In the genomic region with DNA sequence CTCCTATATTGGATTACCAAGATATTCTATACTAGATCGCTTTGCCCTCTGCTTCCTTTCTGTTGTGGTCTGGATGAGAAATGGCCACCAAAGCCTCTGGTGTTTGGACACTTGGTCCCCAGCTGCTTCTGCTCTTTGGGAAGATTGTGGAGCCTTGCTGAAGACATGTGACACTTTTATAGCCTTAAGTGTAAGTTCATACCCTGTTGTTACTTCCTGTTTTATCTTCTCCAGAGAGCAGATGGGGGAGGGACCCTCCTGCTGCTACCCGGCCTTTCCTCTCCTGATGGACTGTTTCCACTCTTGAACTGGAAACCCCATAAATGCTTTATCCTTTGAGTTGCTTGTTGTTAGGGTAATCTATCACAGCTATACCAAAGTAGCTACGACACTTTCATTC, we compare ENCODE assay signal across 1 mouse cellular context.
A peak's percentile ranks its signal among the peaks of the same experiment; 100 is the strongest.
TF ChIP-seq lines count a peak whose summit lies in the region.

No protein-coding gene starts in this region.

TF ChIP-seq in MEL, 35 proteins besides CTCF, POLR2A, EP300 and RAD21 (continued from another document):
- no peak for TF ChIP-seq MEF2A (IDR thresholded peaks at IDR 0.05; ENCODE audit: extremely low read depth, insufficient replicate concordance, low read depth, low read length, poor library complexity, severe bottlenecking)
- no peak for TF ChIP-seq POLR2AphosphoS5 (IDR thresholded peaks at IDR 0.05; ENCODE audit: borderline replicate concordance, low read depth, low read length)
- TF ChIP-seq UBTF (IDR thresholded peaks at IDR 0.05; ENCODE audit: borderline replicate concordance, insufficient read depth, low read depth, low read length), result no peak
- no peak for TF ChIP-seq MAFK (IDR thresholded peaks at IDR 0.05; ENCODE audit: borderline replicate concordance, low read depth, low read length)
- TF ChIP-seq ZNF384 (IDR thresholded peaks at IDR 0.05; ENCODE audit: low read depth, low read length), result 0 out of 2 replicates have a peak, but pooled peaks have one; percentile 24
- TF ChIP-seq NRF1 (IDR thresholded peaks at IDR 0.05; ENCODE audit: insufficient read depth, low read depth, low read length, poor library complexity, severe bottlenecking), result no peak
- TF ChIP-seq USF1 (IDR thresholded peaks at IDR 0.05; ENCODE audit: low read depth, low read length), result peak; percentile 72
- TF ChIP-seq MAZ (IDR thresholded peaks at IDR 0.05; ENCODE audit: low read depth, low read length), result no peak
- TF ChIP-seq NELFE (IDR thresholded peaks at IDR 0.05; ENCODE audit: low read depth, low read length), result no peak
- 0 out of 2 replicates have a peak, but pooled peaks have one; percentile 9 for TF ChIP-seq ELF1 (IDR thresholded peaks at IDR 0.05; ENCODE audit: low read depth, low read length)
- no peak for TF ChIP-seq MAX (IDR thresholded peaks at IDR 0.05; ENCODE audit: low read length)
- peak; percentile 17; the same call in 1 of the 2 replicates for TF ChIP-seq TCF12 (IDR thresholded peaks at IDR 0.05; ENCODE audit: low read depth, low read length)
- TF ChIP-seq USF2 (IDR thresholded peaks at IDR 0.05; ENCODE audit: borderline replicate concordance in 1 of 2, insufficient read depth in 1 of 2, low read depth in 1 of 2, low read length in 2 of 2), result no peak
- TF ChIP-seq ETS1 (IDR thresholded peaks at IDR 0.05; ENCODE audit: low read depth, low read length), result 0 out of 2 replicates have a peak, but pooled peaks have one; percentile 34
- TF ChIP-seq BHLHE40 (IDR thresholded peaks at IDR 0.05; ENCODE audit: borderline replicate concordance, low read depth, low read length), result no peak
- no peak for TF ChIP-seq CHD1 (IDR thresholded peaks at IDR 0.05; ENCODE audit: low read depth, low read length)
TF ChIP-seq in MEL: peak in this region for 6.
